Mouse (Mus musculus) lung, embryonic 14.5 days (tissue): ENCODE results near the gene Aoc1. TPM values are rescaled to one million over a fixed set of nuclear protein-coding genes. Genes with fewer than 3 reads are reported as not detected.
A peak's percentile ranks its signal among the peaks of the same experiment; 100 is the strongest.

Experiments
- ATAC-seq: fragments of 200-750 bp; cut with Nextera tagmentation; 2 replicates; pipeline ENCODE4 v1.8.0; 2017; ENCODE audit warnings: mild to moderate bottlenecking, moderate TSS enrichment, moderate library complexity; ENCODE audit not compliant: insufficient read depth
- DNase-seq: peaks from one replicate; pipeline ENCODE4 v3.0.0-alpha.2; 2015
- H3K27ac ChIP-seq: fragments of 300-500 bp; sonication (generic); 2 replicates; pipeline ENCODE4 v1.5.1; 2014; ENCODE audit warnings: low read depth, mild to moderate bottlenecking, moderate library complexity
- H3K27me3 ChIP-seq: fragments of 300-500 bp; sonication (generic); 2 replicates; pipeline ENCODE4 v1.6.1; 2014; ENCODE audit warnings: low read length, control low read depth; ENCODE audit not compliant: insufficient read depth
- H3K36me3 ChIP-seq: fragments of 300-500 bp; sonication (generic); 2 replicates; pipeline ENCODE4 v1.6.1; 2014; ENCODE audit warnings: control low read depth; ENCODE audit not compliant: insufficient read depth
- H3K4me1 ChIP-seq: fragments of 300-500 bp; sonication (generic); 2 replicates; pipeline ENCODE4 v1.6.1; 2014; ENCODE audit warnings: antibody characterized with exemption, control low read depth; ENCODE audit not compliant: insufficient read depth
- H3K4me2 ChIP-seq: fragments of 300-500 bp; sonication (generic); 2 replicates; pipeline ENCODE4 v1.6.1; 2014; ENCODE audit warnings: mild to moderate bottlenecking
- H3K4me3 ChIP-seq: fragments of 300-500 bp; sonication (generic); 2 replicates; pipeline ENCODE4 v1.5.1; 2014; ENCODE audit warnings: low read depth, low read length
- H3K9ac ChIP-seq: fragments of 300-500 bp; sonication (generic); 2 replicates; pipeline ENCODE4 v1.6.1; 2014
- H3K9me3 ChIP-seq: fragments of 300-500 bp; sonication (generic); 2 replicates; pipeline ENCODE4 v1.6.1; 2016; ENCODE audit warnings: low read depth, low read length, control low read depth
- CTCF ChIP-seq: IDR thresholded peaks from 2 replicates; pipeline ENCODE4 v1.5.1; 2016; ENCODE audit warnings: antibody characterized with exemption, low read depth
- WGBS: fragments of 180-500 bp; shearing (Covaris S2); extraction: QIAGEN DNeasy Blood & Tissue Kit; methylation state at CpG from one replicate; pipeline ENCODE4 v1.1.7; 2014; 5-methylcytosine and 5-hydroxymethylcytosine counted together
- polyA plus RNA-seq: library from polyadenylated mRNA; unstranded; fragments of >200 nt; fragmentation: Nextera tagmentation; extraction: Ambion mirVana; gene quantifications from 2 replicates; pipeline ENCODE4 v1.2.1, GENCODE M21; 2014

Gene Aoc1
- polyA plus RNA-seq, 1 experiment from 2014 or later: not detected

- no peaks in the 10 kb centered on the region for H3K27me3 ChIP-seq
- no peak overlapping the region for H3K9ac ChIP-seq
- no peak for DNase-seq
- TF ChIP-seq CTCF: no peak
- H3K27ac ChIP-seq: no peak overlapping the region
- 0 out of 2 replicates have a peak, but pooled peaks cover 9% of the 10 kb centered on the region for H3K4me1 ChIP-seq
- no peaks in the 10 kb centered on the region for H3K9me3 ChIP-seq
- ATAC-seq: no peak
- peaks cover 63% of the 10 kb centered on the region for H3K36me3 ChIP-seq
- WGBS: 95% methylated on average over 4 of the region's 4 CpGs
- H3K4me3 ChIP-seq: no peak overlapping the region
- no peak overlapping the region for H3K4me2 ChIP-seq
Observed at GRCm38 (mm10) chr6:48833515-48833914, 39.2 kb upstream of the Aoc1 start.

GRCm38 (mm10) chr6:48835241-48835640, 37.5 kb upstream of the Aoc1 start:
- Histone ChIP-seq H3K4me1 (peaks cover 12% of the 10 kb centered on the region; the same call in 1 of the 2 replicates), H3K27ac (no peak overlapping the region), H3K36me3 (peaks cover 64% of the 10 kb centered on the region), H3K9me3 (no peaks in the 10 kb centered on the region), H3K4me2 (no peak overlapping the region), H3K9ac (no peak overlapping the region), H3K4me3 (no peak overlapping the region), H3K27me3 (no peaks in the 10 kb centered on the region)
- no peak for ATAC-seq
- no peak for DNase-seq
- TF ChIP-seq CTCF: no peak
- 89% methylated on average over 5 of the region's 5 CpGs for WGBS

- 80% methylated on average over 5 of the region's 5 CpGs for WGBS
- H3K9me3 ChIP-seq: no peaks in the 10 kb centered on the region
- TF ChIP-seq CTCF: no peak
- peaks cover 12% of the 10 kb centered on the region; the same call in 1 of the 2 replicates for H3K4me1 ChIP-seq
- H3K4me3 ChIP-seq: no peak overlapping the region
- no peaks in the 10 kb centered on the region for H3K27me3 ChIP-seq
- DNase-seq (no peak), ATAC-seq (no peak)
- H3K36me3 ChIP-seq: peaks cover 64% of the 10 kb centered on the region
- H3K27ac ChIP-seq: no peak overlapping the region
- no peak overlapping the region for H3K4me2 ChIP-seq
- H3K9ac ChIP-seq: no peak overlapping the region
Observed at GRCm38 (mm10) chr6:48836146-48836545, 36.5 kb upstream of the Aoc1 start.

- no peak for DNase-seq
- no peak overlapping the region for H3K27ac ChIP-seq
- no peak for TF ChIP-seq CTCF
- no peak for ATAC-seq
- WGBS: 80% methylated on average over 7 of the region's 7 CpGs
- H3K4me3 ChIP-seq: no peak overlapping the region
- H3K36me3 ChIP-seq: peaks cover 63% of the 10 kb centered on the region
- H3K27me3 ChIP-seq: no peaks in the 10 kb centered on the region
- H3K9ac ChIP-seq: no peak overlapping the region
- no peaks in the 10 kb centered on the region for H3K9me3 ChIP-seq
- H3K4me1 ChIP-seq: peaks cover 17% of the 10 kb centered on the region
- no peak overlapping the region for H3K4me2 ChIP-seq
Observed at GRCm38 (mm10) chr6:48837516-48837915, 35.2 kb upstream of the Aoc1 start.

GRCm38 (mm10) chr6:48838321-48839080, 34.2 kb upstream of the Aoc1 start:
- Histone ChIP-seq H3K9ac (no peak overlapping the region), H3K9me3 (no peaks in the 10 kb centered on the region), H3K4me2 (peak overlapping the region; percentile 93), H3K27ac (no peak overlapping the region), H3K36me3 (peaks cover 60% of the 10 kb centered on the region), H3K4me3 (peak overlapping the region; percentile 52; the same call in 1 of the 2 replicates), H3K27me3 (no peaks in the 10 kb centered on the region), H3K4me1 (peaks cover 19% of the 10 kb centered on the region)
- ATAC-seq (no peak), DNase-seq (no peak)
- no peak for TF ChIP-seq CTCF
- 49% methylated on average over 6 of the region's 6 CpGs for WGBS

GRCm38 (mm10) chr6:48840371-48840969, 32.2 kb upstream of the Aoc1 start, which contains the start of gene Tmem176a:
Tmem176a (plus strand) TSS chr6:48840919.
- ATAC-seq (peak; percentile 38), DNase-seq (peak; percentile 86)
- H3K4me2 ChIP-seq: peak within 1 kb of the TSS; percentile 93
- peak within 1 kb of the TSS; percentile 52 for H3K4me3 ChIP-seq
- peaks cover 19% of the 10 kb centered on the region for H3K4me1 ChIP-seq
- no peaks in the 10 kb centered on the region for H3K27me3 ChIP-seq
- peak within 1 kb of the TSS; percentile 66 for H3K9ac ChIP-seq
- H3K9me3 ChIP-seq: no peaks in the 10 kb centered on the region
- TF ChIP-seq CTCF: no peak
- H3K36me3 ChIP-seq: peaks cover 60% of the 10 kb centered on the region
- peak within 1 kb of the TSS; percentile 94 for H3K27ac ChIP-seq
- 4% methylated on average over 7 of the region's 7 CpGs for WGBS

- peaks cover 55% of the 10 kb centered on the region for H3K36me3 ChIP-seq
- no peaks in the 10 kb centered on the region for H3K9me3 ChIP-seq
- ATAC-seq: peak; percentile 95
- H3K4me1 ChIP-seq: peaks cover 19% of the 10 kb centered on the region
- H3K27ac ChIP-seq: peak within 1 kb of the TSS; percentile 94
- TF ChIP-seq CTCF: no peak
- DNase-seq: peak; percentile 98
- H3K27me3 ChIP-seq: no peaks in the 10 kb centered on the region
- 0% methylated on average over 6 of the region's 6 CpGs for WGBS
- H3K4me3 ChIP-seq: peak within 1 kb of the TSS; percentile 52
- peak within 1 kb of the TSS; percentile 93 for H3K4me2 ChIP-seq
- peak within 1 kb of the TSS; percentile 66 for H3K9ac ChIP-seq
Observed at GRCm38 (mm10) chr6:48840973-48841625, 31.6 kb upstream of the Aoc1 start, which contains the start of gene Tmem176b. Tmem176b (minus strand) TSS chr6:48841496.
